Mouse (Mus musculus) splenic B cell, adult 2 months (primary cell): ENCODE data around the gene Crebbp.
"Not testable (repeated sequence)": the region's sequence is repeated elsewhere in the genome, so short reads cannot be mapped to it uniquely, and the experiment has no call there.

Source experiments
- DNase-seq: peaks from one replicate; pipeline ENCODE4 v3.0.0-alpha.2; 2011; ENCODE audit warnings: low read depth, low spot score
- H3K27me3 ChIP-seq: 2 replicates; pipeline ENCODE4 v1.6.1; 2012; ENCODE audit warnings: mild to moderate bottlenecking, low read length, moderate library complexity, mixed read lengths; ENCODE audit not compliant: control insufficient read depth, poor library complexity, insufficient read depth, severe bottlenecking
- H3K36me3 ChIP-seq: 2 replicates; pipeline ENCODE4 v1.6.1; 2012; ENCODE audit warnings: mild to moderate bottlenecking, low read length, moderate library complexity, mixed read lengths; ENCODE audit not compliant: control insufficient read depth, poor library complexity, insufficient read depth, severe bottlenecking

Gene Crebbp

DNA sequence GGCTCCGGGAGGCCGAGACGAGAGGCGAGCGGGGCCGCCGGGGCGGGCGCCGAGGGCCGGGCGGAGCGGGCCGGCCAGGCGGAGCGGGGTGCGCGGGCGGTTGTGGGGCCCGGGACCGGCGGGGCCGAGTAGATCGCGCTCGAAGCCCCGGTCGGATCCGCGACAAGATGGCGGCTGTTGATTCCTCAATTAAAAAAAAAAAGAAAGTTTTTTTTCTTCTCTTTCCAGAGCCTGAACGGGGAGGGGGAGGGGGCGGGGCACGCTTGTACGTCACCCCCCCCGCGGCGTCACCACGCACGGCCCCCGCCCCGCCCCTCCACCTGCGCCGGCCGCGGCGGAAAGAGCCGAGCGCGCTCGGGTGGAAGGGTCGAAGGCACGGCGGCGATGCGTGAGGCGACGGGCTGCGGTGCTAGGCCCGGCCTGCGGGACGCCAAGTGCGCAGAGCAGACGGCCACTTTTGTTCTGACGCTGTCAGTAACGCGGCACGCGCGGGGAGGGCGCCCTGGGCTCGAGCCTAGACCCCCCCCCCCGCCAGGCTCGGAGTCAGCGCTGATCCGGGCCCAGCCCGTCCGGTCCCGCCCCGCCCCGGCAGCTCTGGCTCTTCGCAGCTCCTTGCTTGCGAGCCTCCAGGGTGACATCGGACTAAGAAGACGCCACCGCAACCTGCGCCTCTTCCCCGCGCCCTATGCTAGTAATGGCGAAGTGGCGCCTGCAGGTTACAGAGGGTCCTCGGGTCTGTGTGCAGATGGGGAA is at the start of gene Crebbp:
TSS of gene Crebbp (minus strand) at position 199 of the 753 bp plus-strand sequence.
- Histone ChIP-seq H3K36me3 (no peaks in the 10 kb centered on the region), H3K27me3 (no peaks in the 10 kb centered on the region)
- peak; percentile 95 for DNase-seq

- Histone ChIP-seq H3K36me3 (no peaks in the 10 kb centered on the region), H3K27me3 (no peaks in the 10 kb centered on the region)
- no peak for DNase-seq
These were observed 49.7 kb upstream of the Crebbp start for GRCm38 (mm10) chr16:4263486-4263885.

GRCm38 (mm10) chr16:4257546-4257945 is 43.7 kb upstream of the Crebbp start:
- Histone ChIP-seq H3K27me3 (no peaks in the 10 kb centered on the region), H3K36me3 (no peaks in the 10 kb centered on the region)
- no peak for DNase-seq

DNA sequence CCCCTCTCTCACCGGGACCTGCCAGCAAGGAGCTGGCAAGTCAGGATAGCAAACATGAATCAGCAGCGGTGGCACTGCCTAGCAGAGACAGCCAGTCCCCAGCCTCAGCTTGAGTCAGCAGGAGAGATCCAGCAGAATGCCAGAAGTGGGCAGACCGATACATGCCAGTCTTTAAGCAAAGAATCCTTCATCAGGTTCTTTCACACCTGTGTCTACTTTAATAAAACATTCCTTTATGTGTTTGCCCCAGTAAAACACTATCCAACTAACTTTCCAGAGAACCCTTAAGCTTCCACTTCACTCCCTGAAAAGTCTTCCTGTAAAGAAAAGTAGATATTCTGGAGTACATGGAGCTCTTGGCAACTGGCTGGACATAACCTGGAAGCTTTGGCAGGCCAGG is 35.0 kb upstream of the Crebbp start:
- Histone ChIP-seq H3K36me3 (no peaks in the 10 kb centered on the region), H3K27me3 (no peaks in the 10 kb centered on the region)
- no peak for DNase-seq

DNA sequence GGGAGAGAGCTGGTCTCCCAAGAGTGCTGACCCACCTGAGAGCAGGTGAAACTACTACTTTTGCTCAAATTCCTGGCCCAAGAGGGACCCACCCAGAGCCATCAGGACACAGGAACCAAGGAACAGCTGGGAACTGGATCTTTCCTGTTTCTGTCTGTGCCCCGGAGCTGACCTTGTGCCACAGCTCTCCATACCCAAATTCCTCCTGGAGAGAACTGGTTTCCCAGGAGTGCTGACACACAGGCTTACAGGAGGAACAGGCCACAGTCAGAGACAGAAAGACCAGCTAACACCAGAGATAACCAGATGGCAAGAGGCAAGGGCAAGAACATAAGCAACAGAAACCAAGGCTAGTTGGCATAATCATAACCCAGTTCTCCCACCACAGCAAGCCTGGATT is 31.4 kb upstream of the Crebbp start:
- not testable (repeated sequence) for H3K27me3 ChIP-seq, H3K36me3 ChIP-seq, DNase-seq

- no peaks in the 10 kb centered on the region for H3K36me3 ChIP-seq
- DNase-seq = no peak
- no peaks in the 10 kb centered on the region; the same call in 1 of the 2 replicates for H3K27me3 ChIP-seq
These were observed 22.3 kb upstream of the Crebbp start for GRCm38 (mm10) chr16:4236131-4236530.

DNA sequence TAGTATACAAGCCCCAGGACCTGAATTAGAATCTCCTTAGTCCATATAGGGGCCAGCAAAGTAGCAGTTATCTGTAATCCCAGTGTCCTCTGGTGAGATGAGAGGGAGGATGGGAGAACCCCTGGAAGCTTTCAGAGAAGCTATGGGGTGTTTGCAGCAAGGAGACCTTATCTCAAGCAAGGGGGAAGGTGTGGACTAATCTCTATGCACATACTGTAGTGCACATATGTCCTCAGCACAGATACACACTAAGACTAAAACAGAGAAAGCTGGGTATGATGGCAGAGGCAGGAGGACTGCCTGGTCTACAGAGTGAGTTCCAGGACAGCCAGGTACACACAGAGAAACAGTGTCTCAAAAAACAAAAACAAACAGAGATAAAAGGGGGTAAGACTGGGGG is 21.8 kb upstream of the Crebbp start:
- no peak for DNase-seq
- no peaks in the 10 kb centered on the region for H3K36me3 ChIP-seq
- H3K27me3 ChIP-seq = no peaks in the 10 kb centered on the region; the same call in 1 of the 2 replicates

DNA sequence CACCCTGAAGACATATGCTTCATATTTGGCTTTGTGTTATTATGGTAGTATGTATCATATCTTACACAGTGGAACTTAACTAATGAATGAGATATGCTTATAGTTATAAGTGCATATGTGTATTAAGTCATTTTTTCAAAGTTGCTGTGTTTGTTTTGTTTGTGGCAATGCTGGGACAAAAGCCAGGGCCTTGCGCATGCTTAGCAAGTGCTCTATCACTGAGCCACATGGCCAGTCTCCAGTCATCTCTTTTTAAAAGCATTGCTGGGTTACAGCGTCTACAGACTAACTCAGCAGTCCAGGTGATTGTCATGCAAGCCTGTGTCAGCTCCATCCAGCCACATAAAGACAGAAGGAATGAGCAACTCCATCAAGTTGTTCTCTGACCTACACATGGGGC is 12.0 kb upstream of the Crebbp start:
- DNase-seq = no peak
- H3K36me3 ChIP-seq = no peaks in the 10 kb centered on the region
- H3K27me3 ChIP-seq = no peaks in the 10 kb centered on the region

GRCm38 (mm10) chr16:4214631-4215240 is 939 bp upstream of the Crebbp start:
- no peaks in the 10 kb centered on the region for H3K27me3 ChIP-seq
- H3K36me3 ChIP-seq = no peaks in the 10 kb centered on the region
- no peak for DNase-seq

GRCm38 (mm10) chr16:4212963-4213798 is 616 bp downstream of the Crebbp start:
- Histone ChIP-seq H3K36me3 (no peaks in the 10 kb centered on the region), H3K27me3 (no peaks in the 10 kb centered on the region)
- DNase-seq = peak; percentile 78

GRCm38 (mm10) chr16:4212167-4212962 is 1.4 kb downstream of the Crebbp start:
- Histone ChIP-seq H3K36me3 (no peaks in the 10 kb centered on the region), H3K27me3 (no peaks in the 10 kb centered on the region)
- peak; percentile 34 for DNase-seq

- Histone ChIP-seq H3K27me3 (no peaks in the 10 kb centered on the region), H3K36me3 (no peaks in the 10 kb centered on the region)
- DNase-seq = peak; percentile 27
These were observed 3.5 kb downstream of the Crebbp start for GRCm38 (mm10) chr16:4210290-4210689.

DNA sequence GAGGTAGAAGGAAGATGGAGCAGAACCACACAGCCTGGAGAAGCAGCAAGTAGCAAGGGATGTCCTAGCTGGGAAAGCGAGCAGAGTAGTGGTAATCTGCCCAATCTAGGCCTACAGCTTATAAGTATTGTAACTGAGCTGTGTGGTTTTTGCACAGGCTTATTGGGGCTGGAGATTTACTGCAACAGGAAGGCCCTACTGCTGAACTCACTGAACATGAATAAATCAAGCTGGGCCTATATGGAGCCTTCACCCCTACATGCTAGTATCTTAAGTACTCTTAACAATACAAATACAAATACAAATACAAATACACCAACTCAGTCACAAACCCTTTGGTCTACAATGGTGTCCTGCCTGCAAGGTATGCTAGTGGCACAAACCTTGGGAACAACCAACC is 10.2 kb downstream of the Crebbp start:
- no peak for DNase-seq
- Histone ChIP-seq H3K36me3 (no peaks in the 10 kb centered on the region), H3K27me3 (no peaks in the 10 kb centered on the region)

DNA sequence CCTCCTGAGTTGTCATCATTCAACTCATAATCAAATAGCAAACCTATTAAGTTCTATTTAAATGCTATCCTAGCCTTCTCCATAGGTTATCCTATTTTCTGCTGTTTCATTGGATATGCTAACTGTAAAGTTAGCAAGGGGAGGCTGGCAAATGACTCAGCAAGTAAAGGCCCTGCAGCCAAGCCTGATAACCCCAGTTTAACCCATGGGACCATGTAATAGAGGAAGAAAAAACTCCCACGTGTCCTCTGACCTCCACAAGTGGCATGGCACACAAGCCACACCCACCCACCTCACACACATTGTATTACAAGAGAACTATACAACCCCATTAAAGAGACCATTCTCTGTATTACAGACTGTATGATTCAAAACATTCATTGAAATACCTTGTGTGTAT is 13.8 kb downstream of the Crebbp start:
- H3K36me3 ChIP-seq = no peaks in the 10 kb centered on the region
- DNase-seq = peak; percentile 42
- H3K27me3 ChIP-seq = no peaks in the 10 kb centered on the region
